Mouse (Mus musculus): ENCODE results near the gene Cotl1.
"Not testable (repeated sequence)": the region's sequence is repeated elsewhere in the genome, so short reads cannot be mapped to it uniquely, and the experiment has no call there.

Gene Cotl1

DNA sequence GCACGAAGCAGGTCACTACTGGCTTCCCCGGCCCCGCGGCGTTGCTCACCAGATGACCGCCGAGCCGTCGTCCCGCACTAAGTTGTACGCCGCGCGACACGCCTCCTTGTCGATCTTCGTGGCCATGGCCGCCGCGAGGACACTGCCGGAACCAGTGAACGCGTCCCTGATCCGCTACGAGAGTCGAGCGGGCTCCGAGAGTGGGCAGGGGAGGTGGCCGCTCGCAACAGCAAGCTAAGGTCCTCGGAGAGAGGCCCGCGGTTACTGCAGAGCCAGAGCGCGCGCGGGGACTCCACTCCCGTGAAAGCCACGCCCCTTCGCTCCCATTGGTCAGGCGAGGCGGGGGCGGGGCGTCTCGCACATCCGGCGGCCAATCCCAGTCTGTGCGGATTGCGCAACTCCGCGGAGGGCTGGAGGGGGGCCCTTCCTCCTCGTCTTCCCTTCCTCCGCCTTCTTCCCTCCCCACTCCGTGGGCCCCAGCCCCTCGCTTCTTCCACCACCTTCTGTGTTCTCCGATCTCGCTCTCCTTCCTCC, at the start of gene Cotl1:
Gene Cotl1 (minus strand): TSS at position 270 of the 534 bp plus-strand sequence.
- DNase-seq (ENCODE audit: low read depth, low spot score), result peak; percentile 91

DNA sequence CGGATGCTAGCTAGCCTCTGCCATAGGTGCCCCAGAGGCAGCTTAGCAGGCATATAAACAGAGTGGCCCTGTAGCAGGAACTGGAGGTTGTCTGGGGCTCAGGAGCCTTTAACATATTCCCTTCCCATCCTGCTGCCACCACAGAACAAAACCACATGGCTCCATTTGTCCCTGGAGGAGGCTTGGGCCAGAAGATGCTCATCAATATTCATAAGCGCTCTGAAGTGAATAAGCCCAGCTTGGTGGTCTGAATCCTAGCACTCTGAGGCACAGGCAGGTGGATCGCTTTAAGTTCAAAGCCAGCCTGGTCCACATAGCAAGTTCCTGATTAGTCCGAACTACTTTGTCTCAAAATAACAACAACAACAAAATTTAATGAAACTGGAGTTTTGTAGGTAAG, 47.7 kb upstream of the Cotl1 start:
- no peak for DNase-seq (ENCODE audit: low read depth, low spot score)

DNA sequence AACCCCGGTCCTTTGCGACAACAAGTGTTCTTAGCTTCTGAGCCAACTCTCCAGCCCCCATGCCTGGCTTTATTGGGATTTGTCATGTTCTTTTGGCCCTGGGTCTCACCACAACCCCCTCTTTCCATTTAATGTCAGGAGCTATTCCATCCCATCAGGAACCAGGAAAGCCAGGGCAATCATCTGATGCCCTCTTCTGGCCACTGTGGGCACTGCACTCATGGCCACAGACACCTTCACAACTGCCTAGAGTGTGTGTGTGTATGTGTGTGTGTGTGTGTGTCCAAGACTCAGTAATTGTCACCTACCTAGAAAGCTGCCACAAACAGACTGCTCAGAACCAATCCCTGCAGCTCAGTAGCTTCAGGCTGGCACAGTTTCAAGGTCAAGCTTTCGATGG, 46.8 kb upstream of the Cotl1 start:
- peak; percentile 74 for DNase-seq (ENCODE audit: low read depth, low spot score)

DNA sequence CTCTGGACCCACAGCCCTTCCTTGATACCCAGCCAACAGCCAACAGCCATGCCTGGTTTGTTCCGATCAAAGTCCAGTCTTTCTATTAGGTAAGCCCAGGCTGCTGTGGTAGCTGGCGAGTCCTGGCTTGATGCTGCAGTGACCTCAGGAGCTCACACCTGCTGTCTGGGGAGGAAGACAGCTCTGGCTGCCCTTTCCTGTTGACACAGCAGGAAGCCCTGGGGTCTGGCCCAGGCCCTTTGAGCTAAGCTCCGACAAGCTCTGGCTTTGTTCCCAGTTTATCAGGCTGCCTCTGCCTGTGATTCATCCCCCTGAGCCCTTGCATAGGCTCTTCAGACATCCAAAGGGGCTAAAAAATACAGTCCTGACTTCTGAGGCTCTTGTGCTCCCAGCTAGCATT, 45.3 kb upstream of the Cotl1 start:
- DNase-seq (ENCODE audit: low read depth, low spot score), result no peak

DNA sequence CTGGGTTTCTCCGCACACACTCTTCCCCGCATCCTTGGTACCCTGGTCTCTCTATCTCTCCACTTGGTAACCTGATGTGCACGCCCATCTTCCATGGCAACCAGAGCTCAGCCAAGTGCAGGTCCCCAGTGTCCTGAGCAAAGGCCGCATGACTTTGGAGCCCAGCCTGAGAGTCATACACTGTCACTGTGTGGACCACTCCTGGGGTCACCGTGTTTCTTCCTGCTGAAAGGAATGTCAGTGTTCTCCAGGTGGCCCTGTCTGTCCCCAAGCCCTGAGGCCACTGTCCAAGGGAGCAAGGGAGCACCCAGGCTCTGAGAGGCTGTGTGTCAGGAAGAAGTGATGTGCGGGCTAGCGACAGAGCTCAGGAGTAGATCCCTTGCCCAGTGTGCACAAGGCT, 42.9 kb upstream of the Cotl1 start:
- DNase-seq (ENCODE audit: low read depth, low spot score), result no peak

DNA sequence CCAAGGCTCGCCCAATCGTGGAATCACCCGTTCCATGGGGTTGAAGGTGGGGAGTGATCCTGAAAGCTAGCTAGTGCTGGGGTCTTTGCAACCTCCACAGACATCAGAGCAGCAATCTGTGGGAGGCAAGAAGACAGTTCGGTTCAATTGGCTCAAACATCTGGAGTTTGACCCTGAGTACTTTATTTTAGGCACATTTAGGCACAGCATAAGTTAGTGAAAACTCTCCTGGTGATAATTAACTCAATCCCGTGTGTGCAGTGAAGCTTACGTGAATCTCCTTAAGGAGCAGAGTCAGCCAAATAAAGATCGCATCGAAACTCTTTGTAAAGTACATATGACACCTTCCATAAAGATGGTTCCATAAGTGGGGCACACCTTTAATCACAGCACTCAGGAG, 41.6 kb upstream of the Cotl1 start:
- no peak for DNase-seq (ENCODE audit: low read depth, low spot score)

DNA sequence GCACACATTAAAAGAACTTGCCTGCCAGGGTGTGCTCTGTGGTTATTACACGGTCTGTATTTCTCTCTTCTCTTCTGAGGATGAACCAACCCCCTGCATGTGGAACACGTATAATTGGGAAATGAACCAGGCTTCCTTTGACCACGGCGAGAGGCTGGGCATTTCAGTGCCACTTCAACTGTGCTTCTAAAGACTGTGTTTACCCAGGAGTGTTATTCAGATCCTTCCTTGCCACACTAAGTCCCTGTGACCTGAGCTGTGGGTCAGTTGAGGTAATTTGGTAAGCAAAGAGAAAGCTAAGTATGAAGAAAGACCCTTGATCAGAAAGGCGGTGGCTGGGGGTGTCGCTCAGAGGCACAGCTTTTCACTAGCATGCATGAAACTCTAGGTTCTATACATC, 41.0 kb upstream of the Cotl1 start:
- no peak for DNase-seq (ENCODE audit: low read depth, low spot score)

DNA sequence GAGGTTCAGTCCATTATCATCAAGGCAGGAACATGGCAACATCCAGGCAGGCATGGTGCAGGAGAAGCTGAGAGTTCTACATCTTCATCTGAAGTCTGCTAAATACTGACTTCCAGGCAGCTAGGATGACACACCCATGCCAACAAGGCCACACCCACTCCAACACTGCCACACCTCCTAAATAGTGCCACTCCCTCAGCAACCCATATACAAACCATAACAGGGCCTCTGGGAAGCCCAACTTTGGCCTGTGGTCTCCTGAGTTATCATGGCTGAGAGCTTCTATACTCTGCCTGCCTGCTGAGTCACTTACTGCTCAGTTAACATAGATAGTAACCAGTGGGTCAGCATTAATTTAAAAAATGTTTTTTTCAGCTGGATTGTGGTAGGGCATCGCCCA, 32.8 kb upstream of the Cotl1 start:
- no peak for DNase-seq (ENCODE audit: low read depth, low spot score)

DNA sequence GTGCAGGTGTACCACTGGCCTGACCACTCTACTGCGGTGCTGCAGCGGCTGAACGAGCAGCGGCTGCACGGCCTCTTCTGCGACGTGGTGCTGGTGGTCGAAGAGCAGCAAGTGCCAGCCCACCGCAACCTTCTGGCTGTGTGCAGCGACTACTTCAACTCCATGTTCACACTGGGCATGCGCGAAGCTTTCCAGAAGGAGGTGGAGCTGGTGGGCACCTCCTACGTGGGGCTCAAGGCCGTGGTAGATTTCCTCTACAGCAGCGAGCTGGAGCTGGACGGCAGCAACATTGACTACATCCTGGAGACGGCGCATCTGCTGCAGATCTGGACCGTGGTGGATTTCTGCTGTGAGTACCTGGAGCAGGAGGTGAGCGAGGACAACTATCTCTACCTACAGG, 29.3 kb upstream of the Cotl1 start:
- peak; percentile 92 for DNase-seq (ENCODE audit: low read depth, low spot score)

DNA sequence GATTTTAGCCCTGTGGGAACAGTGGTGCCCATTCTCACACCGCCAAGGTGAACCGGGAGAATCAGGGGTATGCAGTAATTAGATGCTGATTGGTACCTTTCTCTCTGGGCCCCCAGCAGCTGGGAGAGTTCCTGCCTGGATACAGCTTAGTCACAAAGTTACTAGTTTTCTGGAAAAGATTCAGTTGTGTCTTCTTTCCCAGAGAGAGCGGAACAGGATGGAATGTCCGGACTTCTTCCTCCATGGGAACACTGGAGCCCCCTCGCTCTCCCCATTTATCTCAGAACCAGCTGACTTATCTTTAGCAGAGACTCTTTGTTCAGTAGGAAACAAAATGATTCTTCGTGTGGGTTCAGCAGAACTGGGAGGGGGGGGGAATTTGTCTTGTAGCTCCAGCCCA, 22.4 kb upstream of the Cotl1 start:
- DNase-seq (ENCODE audit: low read depth, low spot score), result no peak

DNA sequence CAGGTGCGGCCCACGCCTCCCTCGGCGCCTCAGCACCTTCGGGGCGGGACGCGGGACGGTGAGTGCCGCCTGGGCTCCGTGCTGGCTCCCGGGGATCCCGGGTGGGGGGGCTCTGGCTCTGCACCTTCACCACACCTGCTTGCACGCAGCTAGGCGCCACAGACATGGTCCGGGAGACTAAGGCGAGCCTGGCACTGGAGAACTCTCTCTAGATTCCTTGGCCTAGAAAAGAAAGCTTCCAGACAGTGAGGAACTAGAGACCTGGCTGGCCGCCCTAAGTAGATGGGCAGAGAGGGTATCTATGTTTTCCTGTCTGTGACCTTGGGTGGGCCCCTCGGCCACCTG, 22.0 kb upstream of the Cotl1 start:
- no peak for DNase-seq (ENCODE audit: low read depth, low spot score)

DNA sequence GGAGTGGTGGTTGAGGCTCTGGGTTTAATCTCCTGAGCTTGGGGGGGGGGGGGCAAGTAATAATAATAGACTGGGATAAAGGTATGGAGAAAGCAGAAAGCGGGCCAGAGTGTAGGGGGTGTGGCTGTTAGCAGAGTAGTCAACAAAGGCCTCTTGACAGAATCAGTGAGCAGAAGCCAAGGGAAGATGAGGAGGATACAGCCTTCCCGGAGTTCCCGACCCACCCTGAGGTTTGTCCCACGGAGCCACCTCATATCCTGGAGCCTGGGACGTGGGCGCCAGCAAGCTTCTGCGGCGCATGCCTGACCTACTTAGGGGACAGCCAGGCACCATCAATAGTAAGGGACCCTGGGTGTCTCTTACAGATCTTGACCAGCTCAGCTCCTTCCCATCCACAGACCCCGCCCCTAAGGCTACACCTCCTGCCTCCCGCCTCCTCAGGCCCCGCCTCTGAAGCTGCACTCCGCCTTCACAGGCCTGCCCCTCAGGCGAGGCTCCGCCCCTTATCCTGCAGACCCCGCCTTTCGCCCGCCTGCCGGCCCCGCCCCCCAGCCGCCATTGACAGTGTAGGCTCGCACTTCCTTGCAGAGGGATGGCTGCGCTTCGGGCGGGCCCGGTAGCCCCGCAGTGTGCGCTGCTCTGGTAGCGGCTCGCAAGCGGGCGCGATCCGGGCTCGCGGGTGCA, 21.5 kb upstream of the Cotl1 start, which contains the start of gene Klhl36:
Gene Klhl36 (plus strand): TSS at position 561 of the 684 bp plus-strand sequence.
- DNase-seq (ENCODE audit: low read depth, low spot score), result peak; percentile 97

DNA sequence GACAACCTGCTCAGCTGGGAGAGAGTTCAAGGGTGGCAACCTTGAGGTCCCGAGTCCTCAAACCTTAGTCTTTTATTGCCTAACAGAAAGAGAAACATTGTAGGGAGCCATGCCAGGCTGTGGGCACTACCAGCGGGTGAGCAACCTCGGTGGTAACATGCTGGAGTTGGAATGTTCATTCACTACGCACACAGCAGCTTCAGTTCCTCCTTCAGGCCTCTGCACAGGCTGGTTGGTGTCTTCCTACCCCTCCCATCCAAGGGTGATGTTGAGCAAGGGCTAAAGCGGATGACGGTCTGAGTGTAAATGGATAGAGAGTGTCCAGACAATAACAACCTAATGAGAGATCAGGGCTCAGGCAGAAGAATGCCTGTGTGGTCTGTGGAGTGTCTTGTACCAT, 17.4 kb upstream of the Cotl1 start:
- no peak for DNase-seq (ENCODE audit: low read depth, low spot score)

DNA sequence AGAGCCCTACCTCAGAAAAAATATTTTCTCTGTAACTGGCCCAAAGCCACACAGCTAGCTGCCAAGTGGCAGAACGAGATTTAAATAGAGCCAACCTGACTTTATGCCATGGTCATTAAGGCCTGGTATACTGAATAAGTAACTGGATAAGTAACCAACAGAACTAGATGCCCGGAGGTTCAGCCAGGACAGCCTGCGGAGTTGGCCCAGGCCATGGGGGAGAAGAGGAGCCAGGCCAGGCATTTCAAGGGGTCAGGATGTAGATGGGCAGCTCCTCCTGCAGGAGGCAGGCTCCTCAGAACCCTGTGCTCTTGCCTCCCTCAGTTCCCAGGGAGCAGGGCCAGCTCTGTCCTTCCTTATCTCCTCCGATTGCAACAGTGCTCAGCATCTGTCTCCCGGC, 15.3 kb upstream of the Cotl1 start:
- no peak for DNase-seq (ENCODE audit: low read depth, low spot score)

DNA sequence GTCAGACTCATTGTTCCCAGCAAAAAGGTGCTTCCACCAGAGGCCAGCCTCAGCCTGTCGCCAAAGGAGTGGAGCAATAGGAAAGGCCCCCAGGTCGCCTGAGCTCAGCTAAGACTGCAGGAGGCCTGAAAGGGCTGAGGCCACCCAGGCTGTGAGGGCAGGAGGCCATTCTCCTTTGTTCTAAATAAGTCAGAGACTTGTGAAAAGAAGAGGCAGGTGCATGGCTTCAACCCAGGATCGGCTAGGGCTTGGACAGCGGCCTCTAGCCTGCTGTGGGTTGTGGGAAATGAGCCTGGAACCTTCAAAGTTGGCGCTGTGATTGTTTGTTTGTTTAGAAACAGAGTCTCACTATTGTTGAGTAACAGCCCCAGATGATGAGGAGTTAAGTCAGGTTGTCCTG, 13.7 kb upstream of the Cotl1 start:
- DNase-seq (ENCODE audit: low read depth, low spot score), result no peak

DNA sequence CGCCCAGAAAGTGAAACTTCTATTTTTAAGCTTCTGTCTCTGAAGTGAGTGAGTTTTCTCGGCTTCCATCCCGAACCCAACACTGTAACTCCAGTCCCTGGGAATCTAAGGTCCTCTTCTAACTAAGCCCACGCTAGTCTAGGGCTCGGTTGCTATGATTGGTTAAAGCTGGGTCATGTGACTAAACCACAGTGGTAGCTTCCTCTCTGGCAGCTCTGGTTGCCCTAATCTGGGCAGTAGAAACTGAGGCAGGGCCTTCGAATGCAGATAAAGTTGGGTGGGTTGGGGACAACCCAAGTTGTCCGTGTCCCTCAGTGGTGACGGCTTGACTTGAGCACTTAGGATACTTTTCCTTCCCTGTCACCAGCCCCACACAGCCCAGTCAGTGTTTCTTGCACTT, 13.2 kb upstream of the Cotl1 start:
- peak; percentile 70 for DNase-seq (ENCODE audit: low read depth, low spot score)

DNA sequence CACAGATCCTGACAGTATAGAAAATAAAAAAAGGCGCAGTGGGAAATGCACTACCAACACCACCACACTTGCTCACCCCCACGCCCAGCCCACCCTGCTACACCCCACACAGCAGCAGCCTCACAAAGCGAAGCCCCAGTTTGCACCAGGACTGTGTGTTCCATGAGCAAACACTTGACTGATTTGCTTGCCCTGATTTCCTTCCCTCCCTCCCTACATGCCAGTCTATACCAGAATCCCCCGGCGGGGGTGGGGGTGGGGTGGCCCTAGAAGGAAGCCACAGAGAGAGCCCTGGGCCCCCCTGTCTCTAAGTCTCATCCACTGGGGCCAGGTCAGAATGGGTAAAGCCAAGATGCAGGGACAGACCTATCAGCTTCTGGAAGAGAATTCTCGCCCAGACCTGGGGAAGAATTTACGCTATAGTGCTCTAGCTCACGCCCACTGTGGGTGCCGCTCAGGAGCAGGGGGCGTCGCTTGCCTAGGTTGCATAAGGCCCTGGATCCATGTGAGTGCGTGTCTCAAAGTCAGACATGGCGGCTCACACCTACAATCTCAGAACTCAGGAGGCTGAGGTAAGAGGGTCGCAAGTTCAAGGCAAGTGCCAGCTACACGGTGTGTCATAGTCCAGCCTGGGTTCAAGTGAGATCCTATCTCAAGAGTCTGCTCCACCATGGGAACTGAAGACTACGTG, 7.0 kb upstream of the Cotl1 start:
- peak; percentile 56 for DNase-seq (ENCODE audit: low read depth, low spot score)

DNA sequence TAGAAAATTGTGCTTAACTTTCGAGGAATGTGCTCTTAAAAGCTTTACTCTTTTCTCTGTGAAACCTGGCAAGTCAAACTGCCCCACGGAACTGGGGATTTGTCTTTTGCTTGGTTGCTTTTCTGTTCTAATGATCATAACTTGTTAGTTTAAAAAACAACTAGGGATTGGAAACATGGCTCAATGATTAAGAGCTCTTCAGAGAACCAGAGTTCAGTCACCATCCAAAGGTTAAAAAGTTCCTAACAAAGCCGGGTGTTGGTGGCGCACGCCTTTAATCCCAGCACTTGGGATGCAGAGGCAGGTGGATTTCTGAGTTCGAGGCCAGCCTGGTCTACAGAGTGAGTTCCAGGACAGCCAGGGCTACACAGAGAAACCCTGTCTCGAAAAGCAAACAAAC, 5.4 kb upstream of the Cotl1 start:
- not testable (repeated sequence) for DNase-seq (ENCODE audit: low read depth, low spot score)

DNA sequence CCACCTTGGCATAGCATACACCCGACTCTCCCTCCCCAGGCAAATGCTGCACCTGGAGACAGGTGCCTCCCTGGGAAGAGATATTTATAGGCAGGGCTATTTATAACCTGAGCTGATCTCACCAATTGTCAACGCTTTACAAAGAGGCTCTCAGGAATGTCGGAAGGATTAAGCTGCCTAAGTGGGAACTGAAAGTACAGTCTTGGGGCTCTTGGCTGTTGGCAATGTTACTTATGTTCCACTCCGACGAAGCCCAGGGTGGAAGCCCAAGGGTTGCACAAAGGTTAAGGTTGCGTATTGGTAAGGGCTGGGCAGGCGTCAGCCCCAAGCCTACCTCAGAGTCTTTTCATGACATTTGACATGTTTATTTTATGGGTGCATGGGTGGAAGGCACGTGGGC, 4.2 kb upstream of the Cotl1 start:
- no peak for DNase-seq (ENCODE audit: low read depth, low spot score)

DNA sequence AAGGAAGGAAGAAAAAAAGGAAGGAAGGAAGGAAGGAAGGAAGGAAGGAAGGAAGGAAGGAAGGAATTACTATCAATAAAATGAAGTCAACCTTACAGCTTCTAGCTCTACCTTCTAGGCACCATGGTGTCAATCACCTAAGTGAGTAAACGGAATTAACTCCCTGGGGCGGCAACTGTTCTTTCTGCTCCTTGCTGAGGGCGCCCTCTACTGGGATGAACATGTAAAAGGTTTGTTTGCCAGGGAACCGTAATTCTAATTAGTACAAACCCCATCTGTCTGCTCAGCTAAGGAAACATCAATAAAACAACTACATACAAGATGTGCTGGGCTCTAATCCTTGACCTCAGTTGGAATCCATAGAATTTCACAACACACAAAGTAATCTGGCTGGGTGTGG, 3.1 kb upstream of the Cotl1 start:
- peak; percentile 80 for DNase-seq (ENCODE audit: low read depth, low spot score)

DNA sequence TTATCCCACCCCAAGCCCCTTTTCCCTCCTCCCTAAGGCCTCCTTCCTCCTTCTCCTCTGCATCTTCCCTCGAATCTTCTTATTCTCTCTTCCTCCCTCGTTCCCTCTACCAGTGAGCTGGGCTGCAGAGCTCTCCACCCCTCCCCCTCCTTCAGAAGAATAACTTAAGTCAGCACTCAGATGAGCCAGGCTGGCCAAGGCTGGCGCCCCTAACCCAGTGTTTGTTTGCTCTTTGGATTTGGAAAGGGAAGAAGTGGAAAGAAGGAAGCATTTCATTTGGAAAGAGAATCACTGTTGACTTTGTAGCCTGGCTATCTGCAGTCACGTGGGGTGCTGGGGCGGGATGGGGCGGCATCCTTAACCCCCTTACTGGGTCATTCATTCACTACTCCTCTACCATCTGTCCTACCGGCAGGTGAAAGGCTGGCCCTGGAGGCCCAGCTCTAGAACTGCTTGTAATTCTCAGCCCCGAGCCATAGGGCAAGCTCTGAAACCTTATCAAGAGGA, 614 bp upstream of the Cotl1 start:
- DNase-seq (ENCODE audit: low read depth, low spot score), result no peak

DNA sequence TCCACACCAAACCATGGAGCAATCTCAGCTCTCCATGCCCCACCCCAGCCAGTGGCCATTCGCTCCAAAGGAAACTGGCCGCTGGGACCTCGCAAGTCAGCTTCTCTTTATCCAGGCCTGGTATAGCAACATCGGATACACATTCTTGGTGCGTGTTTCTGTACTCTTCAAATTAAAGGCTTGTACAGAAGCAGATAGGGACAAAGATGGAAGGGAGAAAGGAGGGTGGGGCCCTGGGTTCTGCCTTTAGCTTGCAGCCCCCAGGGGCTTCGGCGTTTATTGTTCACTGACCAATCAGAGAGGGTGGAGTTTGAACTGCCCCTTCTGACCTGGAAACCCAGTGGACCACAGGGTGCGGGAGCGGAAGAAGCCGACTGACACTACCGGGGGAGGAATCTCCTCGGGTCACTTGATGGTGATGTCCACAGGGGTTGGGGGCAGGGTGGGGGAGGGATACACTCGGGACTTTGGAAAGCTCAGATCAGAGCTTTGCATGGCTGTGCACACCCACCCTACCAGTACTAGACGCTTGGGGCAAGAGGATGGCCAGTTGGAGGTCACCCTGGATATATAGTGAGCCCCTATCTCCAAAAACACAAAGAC, 824 bp downstream of the Cotl1 start:
- DNase-seq (ENCODE audit: low read depth, low spot score), result no peak

DNA sequence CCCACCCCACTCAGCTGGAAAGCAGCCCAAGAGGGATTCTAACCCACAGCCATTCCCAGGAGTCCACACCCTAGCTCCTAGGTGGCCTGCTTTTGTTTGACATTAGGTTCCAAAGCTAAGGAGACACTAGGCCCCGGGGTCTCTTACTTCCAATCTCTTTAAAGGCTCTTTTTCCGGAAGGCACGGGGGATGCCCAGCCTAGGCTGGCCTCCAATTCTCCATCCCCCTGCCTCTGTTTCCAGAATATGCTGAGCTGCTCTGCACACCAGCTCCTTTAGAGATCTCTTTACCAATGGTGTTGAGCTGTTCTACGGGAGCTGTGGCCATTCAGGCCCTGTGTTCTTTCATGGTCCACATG, 1.4 kb downstream of the Cotl1 start:
- peak; percentile 49 for DNase-seq (ENCODE audit: low read depth, low spot score)

Data from ES-CJ7 (cell line).